Mouse (Mus musculus): Measurements from ENCODE around the gene Sgcg.

GRCm38 (mm10) chr14:61222506-61222905, 35.8 kb downstream of the Sgcg start:
- TF ChIP-seq CTCF (IDR thresholded peaks at IDR 0.05; ENCODE audit: borderline replicate concordance, insufficient read depth, low read depth, low read length), result no peak
- TF ChIP-seq POLR2A (IDR thresholded peaks at IDR 0.05; ENCODE audit: borderline replicate concordance, insufficient read depth, low read length), result no peak

Data from cerebellum, adult 2 months (tissue).